Mouse (Mus musculus): ENCODE measurements around the gene Dop1a. TPM values are rescaled to one million over a fixed set of nuclear protein-coding genes. Genes with fewer than 3 reads are reported as not detected.
A peak's percentile ranks its signal among the peaks of the same experiment; 100 is the strongest.

Dop1a gene
- total RNA-seq (2021), result 10 to 100 TPM; 56.8 to 59.8 TPM

DNA sequence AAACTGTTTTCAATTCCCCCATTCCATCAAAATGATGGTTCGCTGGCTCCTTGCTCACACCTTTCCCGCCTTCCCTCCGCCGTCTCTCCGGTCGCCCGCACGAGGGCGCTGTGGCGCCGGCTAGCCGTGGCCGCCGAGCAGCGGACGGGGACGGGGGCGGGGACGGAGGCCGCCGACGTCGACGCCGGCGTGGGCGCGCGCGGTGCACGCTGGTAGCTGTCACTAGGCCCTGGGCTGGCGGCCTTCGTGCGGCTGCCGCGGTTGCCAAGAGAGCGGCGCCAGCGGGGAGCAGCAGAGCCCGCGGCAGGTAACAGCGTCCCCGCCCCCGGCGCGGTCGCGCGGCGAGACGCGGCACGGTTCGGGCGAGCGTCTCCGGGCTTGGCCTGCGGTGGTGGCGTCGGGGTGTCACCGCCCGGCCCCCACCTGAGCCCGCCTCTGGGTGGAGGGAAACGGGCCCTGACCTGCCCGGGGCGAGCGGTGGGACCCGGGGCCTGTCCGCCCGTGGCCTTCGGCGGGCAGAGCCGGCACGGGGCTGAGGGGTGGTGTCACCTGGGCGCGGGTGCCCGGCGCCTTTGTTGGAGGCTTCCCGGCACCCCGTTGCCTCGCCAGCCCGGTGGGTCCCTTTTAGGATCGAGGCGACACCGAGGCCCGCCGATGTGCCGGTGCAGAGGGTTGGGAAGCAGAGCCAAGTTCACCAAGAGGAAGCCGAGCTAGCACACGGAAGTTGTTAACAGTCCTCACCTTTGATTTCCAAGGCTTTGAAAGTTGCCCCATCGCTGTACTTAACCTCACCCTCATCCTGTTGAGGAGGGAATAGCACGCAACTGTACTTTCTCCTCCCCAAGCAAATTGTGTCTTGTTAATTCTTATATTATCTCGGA is at the start of gene Dop1a:
Gene Dop1a (plus strand): TSS at position 165 of the 881 bp plus-strand sequence.
- DNase-seq (ENCODE audit: low spot score in 2 of 2), result peak; percentile 89 to 90
- intact Hi-C loops (cut with DNase I), result loop anchor here (2.0 to 5.0 kb wide), 2 partner anchors 105 to 276 kb away; partner anchors contain the start of genes Pgm3, Prss35 and Rwdd2a

DNA sequence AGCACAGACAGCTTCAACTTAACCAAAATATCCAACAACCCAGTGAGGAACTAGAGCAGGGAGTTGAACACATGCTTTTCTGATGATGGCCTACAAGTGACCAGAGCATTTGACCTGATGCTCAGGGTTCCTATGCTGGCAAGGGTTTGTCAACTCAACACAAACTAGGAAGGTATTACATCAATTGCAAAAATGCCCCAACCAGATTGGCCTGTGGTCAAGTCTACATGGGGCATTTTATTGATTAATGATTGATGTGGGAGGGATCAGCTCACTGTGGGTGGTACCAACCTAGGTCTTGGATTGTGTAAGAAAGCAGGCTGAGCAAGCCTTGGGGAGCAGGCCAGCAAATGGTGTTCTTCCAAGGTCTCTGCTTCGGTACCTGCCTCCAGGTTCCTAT is 49.0 kb upstream of the Dop1a start:
- DNase-seq (ENCODE audit: low spot score in 2 of 2), result no peak
- intact Hi-C loops (cut with DNase I), result loop anchor here (2.0 to 10.0 kb wide), 2 partner anchors 27 to 313 kb away; no protein-coding TSS in a partner anchor

- intact Hi-C loops (cut with DNase I), result loop anchor here (1.0 to 10.0 kb wide), 4 partner anchors 29 to 315 kb away; no protein-coding TSS in a partner anchor
These were observed 47.6 kb upstream of the Dop1a start for GRCm38 (mm10) chr9:86419366-86419765.

DNA sequence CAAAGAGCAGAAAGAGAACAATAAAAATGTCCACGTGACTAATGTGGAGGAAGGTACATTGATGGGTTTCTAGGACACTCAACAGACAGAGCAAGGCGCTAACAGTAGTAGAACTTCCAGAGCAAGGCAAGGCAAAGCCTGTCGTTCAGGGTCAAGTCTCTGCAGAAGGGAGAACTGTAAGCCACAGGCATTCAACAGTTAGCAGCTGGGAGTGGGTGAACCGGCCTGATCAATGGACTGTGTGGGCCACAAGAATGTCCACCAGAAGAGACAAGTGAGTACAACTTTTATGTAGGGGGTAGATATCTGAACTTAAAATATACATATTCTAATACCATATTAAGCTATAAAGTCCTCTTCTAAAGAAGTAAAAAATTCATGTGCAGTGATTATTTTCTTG is 43.6 kb upstream of the Dop1a start:
- intact Hi-C loops (cut with DNase I), result loop anchor here (10.0 kb wide), 1 partner anchor 479 kb away; no protein-coding TSS in a partner anchor
- no peak for DNase-seq (ENCODE audit: low spot score in 2 of 2)

More at GRCm38 (mm10) chr9:86419366-86419765, 47.6 kb upstream of the Dop1a start:
- DNase-seq (ENCODE audit: low spot score in 2 of 2), result peak; percentile 30 to 84

- intact Hi-C loops (cut with DNase I), result no loop called here
- DNase-seq (ENCODE audit: low spot score in 2 of 2), result peak in 1 of 2 experiments; percentile 57
These were observed 31.4 kb upstream of the Dop1a start for GRCm38 (mm10) chr9:86435510-86435909.

- intact Hi-C loops (cut with DNase I), result no loop called here
- DNase-seq (ENCODE audit: low spot score in 2 of 2), result no peak
These were observed 30.3 kb upstream of the Dop1a start for GRCm38 (mm10) chr9:86436608-86437007.

- DNase-seq (ENCODE audit: low spot score in 2 of 2), result no peak
- intact Hi-C loops (cut with DNase I), result no loop called here
These were observed 28.5 kb upstream of the Dop1a start for GRCm38 (mm10) chr9:86438337-86439009.

- no peak for DNase-seq (ENCODE audit: low spot score in 2 of 2)
- intact Hi-C loops (cut with DNase I), result no loop called here
These were observed 24.7 kb upstream of the Dop1a start for GRCm38 (mm10) chr9:86442248-86442647.

DNA sequence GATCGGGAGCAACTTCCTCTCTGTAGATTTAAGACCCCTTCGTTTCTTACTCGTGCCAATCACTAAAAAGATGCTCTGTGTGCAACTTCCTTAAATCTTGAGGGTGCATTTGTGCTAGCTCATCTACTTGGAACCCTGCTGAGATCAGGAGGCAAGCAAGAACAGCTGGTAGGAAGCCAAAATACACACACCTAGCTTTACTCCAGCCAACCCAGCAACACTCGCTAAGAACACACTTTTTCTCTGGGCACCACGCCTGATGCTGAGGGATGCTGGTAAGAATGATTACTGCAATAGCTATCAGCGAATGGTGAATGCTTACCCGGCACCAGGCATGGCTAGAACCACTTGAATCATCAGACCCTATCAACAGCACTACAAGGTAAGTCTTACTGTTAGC is 20.1 kb upstream of the Dop1a start:
- no peak for DNase-seq (ENCODE audit: low spot score in 2 of 2)
- intact Hi-C loops (cut with DNase I), result loop anchor here (5.0 kb wide), 2 partner anchors 220 to 605 kb away; partner anchors contain the start of gene Tpbg

GRCm38 (mm10) chr9:86447431-86447830 is 19.5 kb upstream of the Dop1a start:
- intact Hi-C loops (cut with DNase I), result loop anchor here (5.0 kb wide), 2 partner anchors 220 to 605 kb away; partner anchors contain the start of gene Tpbg
- no peak for DNase-seq (ENCODE audit: low spot score in 2 of 2)

GRCm38 (mm10) chr9:86449581-86449980 is 17.4 kb upstream of the Dop1a start:
- DNase-seq (ENCODE audit: low spot score in 2 of 2), result peak; percentile 75 to 85
- intact Hi-C loops (cut with DNase I), result loop anchor here (5.0 kb wide), 2 partner anchors 222 to 607 kb away; partner anchors contain the start of gene Tpbg

DNA sequence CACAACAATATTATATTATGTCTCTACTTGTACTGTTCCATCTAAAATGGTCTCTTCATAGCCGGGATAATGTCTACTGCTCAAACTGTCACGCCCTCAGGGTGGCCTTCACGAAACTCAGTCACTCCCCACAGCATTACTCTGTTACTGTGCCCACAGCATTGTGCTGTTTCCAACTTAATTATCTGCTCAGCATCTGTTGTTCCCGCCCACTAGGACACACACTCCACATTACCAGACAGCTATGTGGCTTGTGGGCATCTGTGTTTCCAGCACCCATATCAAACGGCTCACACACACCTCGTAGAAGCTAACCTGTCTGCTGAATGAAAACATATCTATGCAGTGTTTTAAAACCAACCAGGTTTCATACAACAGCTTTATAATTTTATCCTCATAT is 15.9 kb upstream of the Dop1a start:
- intact Hi-C loops (cut with DNase I), result loop anchor here (1.0 kb wide), 1 partner anchor 672 kb away; no protein-coding TSS in a partner anchor
- peak; percentile 32 to 65 for DNase-seq (ENCODE audit: low spot score in 2 of 2)

DNA sequence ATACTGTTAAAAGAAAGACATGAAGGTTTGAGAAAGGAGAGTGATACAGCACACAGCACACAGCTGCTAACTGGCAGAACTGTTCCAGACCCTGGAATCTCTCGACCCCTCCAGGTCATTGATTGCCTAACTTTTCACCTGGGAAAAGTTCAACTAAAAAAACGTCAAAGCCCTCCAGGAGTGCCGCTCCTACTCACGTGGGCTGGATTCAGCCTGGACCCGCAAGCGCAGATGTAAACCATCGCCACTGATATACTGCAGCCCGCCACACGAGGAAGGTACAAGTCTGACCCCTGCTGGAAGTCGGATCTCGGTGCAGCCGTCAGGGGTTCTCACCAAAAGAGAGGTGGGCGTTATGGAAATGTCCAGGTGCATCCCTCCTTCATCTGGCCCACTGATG is 15.3 kb upstream of the Dop1a start:
- intact Hi-C loops (cut with DNase I), result loop anchor here (1.0 kb wide), 1 partner anchor 672 kb away; no protein-coding TSS in a partner anchor
- DNase-seq (ENCODE audit: low spot score in 2 of 2), result peak; percentile 73 to 81

- intact Hi-C loops (cut with DNase I), result no loop called here
- no peak for DNase-seq (ENCODE audit: low spot score in 2 of 2)
These were observed 13.3 kb upstream of the Dop1a start for GRCm38 (mm10) chr9:86453626-86454025.

GRCm38 (mm10) chr9:86464151-86465105 is 2.5 kb upstream of the Dop1a start, which contains the start of gene Ube2cbp:
Gene Ube2cbp, minus strand, starts transcription at chr9:86464950.
- peak; percentile 91 for DNase-seq (ENCODE audit: low spot score in 2 of 2)
- intact Hi-C loops (cut with DNase I), result loop anchor here (5.0 kb wide), 1 partner anchor 108 kb away; the partner anchor contains the start of genes Pgm3 and Rwdd2a

- intact Hi-C loops (cut with DNase I), result no loop called here
- DNase-seq (ENCODE audit: low spot score in 2 of 2), result peak in 1 of 2 experiments; percentile 29
These were observed 9.0 kb downstream of the Dop1a start for GRCm38 (mm10) chr9:86475956-86476355.

DNA sequence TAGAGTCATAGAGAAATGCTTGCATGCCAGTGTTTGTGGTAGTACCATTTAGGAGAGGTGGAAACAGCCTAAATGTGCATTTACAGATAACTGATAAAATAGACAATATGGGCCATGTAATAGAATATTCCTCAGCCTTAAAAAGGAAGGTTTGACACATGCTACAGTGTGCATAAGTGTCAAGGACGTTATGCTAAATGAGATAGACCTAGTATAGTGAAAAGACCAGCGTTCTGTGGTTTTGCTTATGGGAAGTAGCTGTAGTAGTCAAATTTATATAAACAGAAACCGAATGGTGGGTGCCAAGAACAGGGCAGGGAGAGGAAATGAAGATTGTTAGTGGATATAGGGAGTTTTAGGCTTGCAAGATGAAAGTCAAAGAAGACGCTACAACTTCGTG is 9.8 kb downstream of the Dop1a start:
- intact Hi-C loops (cut with DNase I), result no loop called here
- DNase-seq (ENCODE audit: low spot score in 2 of 2), result no peak

GRCm38 (mm10) chr9:86478414-86479093 is 11.6 kb downstream of the Dop1a start:
- intact Hi-C loops (cut with DNase I), result no loop called here
- DNase-seq (ENCODE audit: low spot score in 2 of 2), result no peak
